Mouse (Mus musculus): ENCODE results near the gene H2al1o. TPM values are rescaled to one million over a fixed set of nuclear protein-coding genes. Genes with fewer than 3 reads are reported as not detected.
"Not testable (repeated sequence)": the region's sequence is repeated elsewhere in the genome, so short reads cannot be mapped to it uniquely, and the experiment has no call there.

H2al1o gene
- not detected for total RNA-seq (2021)
- long read RNA-seq, experiment 1: 0 reads
- long read RNA-seq, experiment 2: 0 reads

- not testable (repeated sequence) for DNase-seq (ENCODE audit: low spot score in 2 of 2)
Observed at GRCm38 (mm10) chrX:9572309-9572708, at the start of gene H2al1o. TSS of gene H2al1o (minus strand) at chrX:9572409.

GRCm38 (mm10) chrX:9598036-9598435 lies 25.8 kb upstream of the H2al1o start:
- not testable (repeated sequence) for DNase-seq (ENCODE audit: low spot score in 2 of 2)

- no peak for DNase-seq (ENCODE audit: low spot score in 2 of 2)
Observed at GRCm38 (mm10) chrX:9536881-9537280, 35.3 kb downstream of the H2al1o start.

Other genes starting within 250 kb of the H2al1o start
- gene H2al1k, start 221.8 kb downstream of the H2al1o start, total RNA-seq (2021): not detected
- gene Cybb, start 84.6 kb downstream of the H2al1o start, total RNA-seq (2021): 10 to 100 TPM in 1 of 2 experiments, 1 to 10 TPM in 1; 9.5 to 11.3 TPM
- gene Dynlt3, start 90.6 kb upstream of the H2al1o start, total RNA-seq (2021): 100 to 1,000 TPM; 100 to 109 TPM